Mouse (Mus musculus) CH12.LX (cell line): ENCODE data around the gene Dpf1. TPM values are rescaled to one million over a fixed set of nuclear protein-coding genes. Genes with fewer than 3 reads are reported as not detected.

Experiments used
- DNase-seq: peaks from one replicate; pipeline ENCODE4 v3.0.0-alpha.2; 2013; ENCODE audit errors: extremely low read depth
- H3K27ac ChIP-seq: 2 replicates; pipeline ENCODE4 v1.5.1; 2012; ENCODE audit warnings: low read depth, mild to moderate bottlenecking, control low read depth, moderate library complexity; ENCODE audit not compliant: insufficient read depth
- H3K27me3 ChIP-seq: replicated peaks from 2 replicates; pipeline ENCODE3; 2012; ENCODE audit warnings: inconsistent platforms
- H3K36me3 ChIP-seq, 2 experiments: replicated peaks in 1 of 2; 2 replicates each; pipeline versions ENCODE3 to v1.6.1; 2012; ENCODE audit warnings: inconsistent platforms in 1 of 2, low read length in 1 of 2, mild to moderate bottlenecking in 1 of 2, mixed read lengths in 1 of 2, moderate library complexity in 1 of 2; ENCODE audit not compliant: control insufficient read depth in 1 of 2, insufficient read depth in 1 of 2
- H3K4me1 ChIP-seq, 2 experiments: 2 replicates each; pipeline ENCODE4 v1.6.1; 2012; ENCODE audit warnings: inconsistent platforms in 1 of 2, moderate library complexity in 1 of 2; ENCODE audit not compliant: insufficient read depth in 2 of 2, control insufficient read depth in 1 of 2
- H3K4me2 ChIP-seq: 2 replicates; pipeline ENCODE4 v1.6.1; 2012; ENCODE audit warnings: low read depth, mild to moderate bottlenecking, control low read depth; ENCODE audit not compliant: poor library complexity, insufficient read depth, severe bottlenecking
- H3K4me3 ChIP-seq, 3 experiments: fragments of 150-350 bp in 1 of 3; sonication (generic) in 1 of 3; replicated peaks in 1 of 3; 2 replicates each; pipeline versions ENCODE3 to v1.5.1; 2011 to 2012; ENCODE audit warnings: low read depth in 2 of 3, low read length in 2 of 3, mild to moderate bottlenecking in 2 of 3, moderate library complexity in 2 of 3, control low read depth in 1 of 3, improper control_type of control experiment in 1 of 3, inconsistent platforms in 1 of 3, mixed read lengths in 1 of 3; ENCODE audit not compliant: poor library complexity in 1 of 3
- H3K79me2 ChIP-seq: replicated peaks from 2 replicates; pipeline ENCODE4 v1.6.1; 2012; ENCODE audit warnings: mild to moderate bottlenecking, moderate library complexity; ENCODE audit not compliant: control insufficient read depth, poor library complexity, insufficient read depth, severe bottlenecking; ENCODE audit errors: extremely low read depth
- H3K9ac ChIP-seq: 2 replicates; pipeline ENCODE4 v1.6.1; 2012; ENCODE audit warnings: low read depth, mild to moderate bottlenecking, control low read depth, moderate library complexity; ENCODE audit not compliant: insufficient read depth
- H3K9me3 ChIP-seq: replicated peaks from 2 replicates; pipeline ENCODE3; 2012; ENCODE audit warnings: low read length, inconsistent platforms, mixed read lengths
- CHD1 ChIP-seq: IDR thresholded peaks from 2 replicates; pipeline ENCODE4 v1.6.1; 2012; ENCODE audit warnings: low read depth, low read length, improper control_type of control experiment, inconsistent platforms
- E2F4 ChIP-seq: IDR thresholded peaks from 2 replicates; pipeline ENCODE4 v1.6.1; 2011; ENCODE audit warnings: low read depth, low read length, improper control_type of control experiment; ENCODE audit not compliant: insufficient replicate concordance
- HCFC1 ChIP-seq: IDR thresholded peaks from 2 replicates; pipeline ENCODE4 v1.6.1; 2012; ENCODE audit warnings: low read depth, mild to moderate bottlenecking, inconsistent platforms, low read length, improper control_type of control experiment
- JUN ChIP-seq: IDR thresholded peaks from 2 replicates; pipeline ENCODE4 v1.6.1; 2011; ENCODE audit warnings: low read depth, mild to moderate bottlenecking, low read length, improper control_type of control experiment, moderate library complexity; ENCODE audit not compliant: insufficient read depth
- JUND ChIP-seq: conservative IDR thresholded peaks from 2 replicates; pipeline ENCODE4 v1.6.1; 2011; ENCODE audit warnings: low read depth, low read length, improper control_type of control experiment
- KAT2A ChIP-seq: IDR thresholded peaks from 2 replicates; pipeline ENCODE4 v1.6.1; 2012; ENCODE audit warnings: low read length, improper control_type of control experiment, inconsistent platforms; ENCODE audit not compliant: insufficient replicate concordance
- MAFK ChIP-seq: IDR thresholded peaks from 2 replicates; pipeline ENCODE4 v1.6.1; 2011; ENCODE audit warnings: low read length, improper control_type of control experiment; ENCODE audit not compliant: insufficient replicate concordance
- MAZ ChIP-seq: IDR thresholded peaks from 2 replicates; pipeline ENCODE4 v1.6.1; 2012; ENCODE audit warnings: low read depth, mild to moderate bottlenecking, inconsistent platforms, low read length, improper control_type of control experiment, moderate library complexity
- NELFE ChIP-seq: IDR thresholded peaks from 2 replicates; pipeline ENCODE4 v1.6.1; 2011; ENCODE audit warnings: low read depth, low read length, improper control_type of control experiment
- NRF1 ChIP-seq: IDR thresholded peaks from 2 replicates; pipeline ENCODE4 v1.6.1; 2014; ENCODE audit warnings: low read depth, mild to moderate bottlenecking, inconsistent platforms, low read length, improper control_type of control experiment, moderate library complexity
- RCOR1 ChIP-seq: conservative IDR thresholded peaks from 2 replicates; pipeline ENCODE4 v1.6.1; 2012; ENCODE audit warnings: low read depth, mild to moderate bottlenecking, inconsistent platforms, low read length, improper control_type of control experiment
- TBP ChIP-seq: conservative IDR thresholded peaks from 2 replicates; pipeline ENCODE4 v1.6.1; 2011; ENCODE audit warnings: low read depth, low read length, improper control_type of control experiment
- USF1 ChIP-seq: IDR thresholded peaks from 2 replicates; pipeline ENCODE4 v1.6.1; 2014; ENCODE audit warnings: low read depth, mild to moderate bottlenecking, inconsistent platforms, low read length, improper control_type of control experiment
- ZMIZ1 ChIP-seq: IDR thresholded peaks from 2 replicates; pipeline ENCODE4 v1.6.1; 2012; ENCODE audit warnings: low read depth, mild to moderate bottlenecking, inconsistent platforms, low read length, improper control_type of control experiment
- dilution Hi-C: fragments of 300-500 bp; cut with MboI; formaldehyde crosslinking; loops from 2 replicates; pipeline ENCODE4 v1.14.3; 2020; ENCODE audit warnings: low sequenced_read_pairs; ENCODE audit not compliant: extremely low pct_unique_long_range_greater_than_20kb, extremely low pct_ligation_motif_present
- in situ Hi-C: fragments of 300-500 bp; cut with MboI; formaldehyde crosslinking; loops from 3 replicates; pipeline ENCODE4 v1.14.3; 2019; ENCODE audit warnings: low sequenced_read_pairs, low pct_ligation_motif_present, low pct_unique_long_range_greater_than_20kb, mixed read lengths
- polyA plus RNA-seq: library from polyadenylated mRNA; unstranded; fragments of >175 nt; gene quantifications from 2 replicates; pipeline ENCODE4 v1.2.1, GENCODE M21; 2012; ENCODE audit warnings: low read depth; ENCODE audit not compliant: insufficient read length
- total RNA-seq, 2 experiments: library from RNA; depleted of rRNA; stranded (reverse); fragments of 300-350 nt in 1 of 2; fragments of >200 nt in 1 of 2; gene quantifications; 2 replicates each; pipeline ENCODE4 v1.2.3; 2012 to 2014

Dpf1 gene
- total and polyA plus RNA-seq, 3 experiments, result 0.38 to 3.0 (median 0.97) TPM

DNA sequence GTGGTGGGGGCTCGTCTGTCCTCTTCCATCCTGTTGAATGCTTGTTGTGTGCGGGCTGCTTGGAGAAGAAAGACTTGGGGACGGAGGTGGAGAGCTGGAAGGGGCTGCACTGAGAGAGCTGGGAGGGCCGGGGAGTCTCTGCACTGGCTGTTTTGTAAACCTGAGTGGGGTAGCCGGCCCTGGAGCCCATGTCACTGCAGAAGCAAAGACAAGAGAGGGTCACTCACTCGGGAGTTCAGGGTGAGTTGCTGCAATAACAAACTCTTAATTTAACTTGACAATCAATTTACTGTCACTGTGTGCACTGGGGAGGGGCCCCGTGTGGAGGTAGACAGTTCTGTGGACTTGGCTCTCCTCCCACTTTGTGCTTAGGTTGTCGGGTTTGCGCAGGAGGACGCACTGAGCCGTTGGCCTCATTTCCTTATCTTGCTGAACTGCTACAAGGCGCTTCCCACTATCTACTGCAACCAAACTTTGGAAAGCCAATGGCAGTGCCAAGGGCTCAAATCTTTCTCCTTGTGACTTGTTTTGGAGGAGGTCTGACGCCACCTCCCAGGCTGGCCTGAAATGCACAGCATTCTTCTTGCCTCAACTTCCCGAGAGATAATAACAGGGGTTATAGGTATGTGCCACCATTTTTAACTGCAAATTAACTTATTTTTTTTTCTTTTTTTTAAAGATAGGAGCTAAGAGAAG is 35.4 kb downstream of the Dpf1 start:
- dilution Hi-C loops, result no loop called here
- Histone ChIP-seq H3K9me3 (no peaks in the 10 kb centered on the region), H3K36me3 (peaks cover 0 to 26% of the 10 kb centered on the region in 2 experiments), H3K79me2 (no peaks in the 10 kb centered on the region), H3K4me3 (no peak overlapping the region), H3K9ac (no peak overlapping the region), H3K27me3 (no peaks in the 10 kb centered on the region), H3K27ac (no peak overlapping the region), H3K4me2 (no peak overlapping the region), H3K4me1 (peaks cover 0 to 15% of the 10 kb centered on the region in 2 experiments; a peak in 1 of 4 replicates)
- no peak for DNase-seq
- no peak for TF ChIP-seq NRF1
- no peak for TF ChIP-seq TBP
- no peak for TF ChIP-seq E2F4
- no peak for TF ChIP-seq JUN
- in situ Hi-C loops, result no loop called here

GRCm38 (mm10) chr7:29340247-29340646 is 36.5 kb downstream of the Dpf1 start:
- TF ChIP-seq KAT2A, result no peak
- TF ChIP-seq MAFK, result no peak
- no peak for TF ChIP-seq MAZ
- no peak for TF ChIP-seq ZMIZ1
- TF ChIP-seq TBP, result no peak
- TF ChIP-seq JUN, result no peak
- no peak for TF ChIP-seq NRF1
- DNase-seq, result no peak
- dilution Hi-C loops (no loop called here), in situ Hi-C loops (no loop called here)
- Histone ChIP-seq H3K4me3 (no peak overlapping the region), H3K4me1 (peaks cover 0 to 13% of the 10 kb centered on the region in 2 experiments; a peak in 1 of 4 replicates), H3K4me2 (no peak overlapping the region), H3K9ac (no peak overlapping the region), H3K36me3 (peaks cover 0 to 27% of the 10 kb centered on the region in 2 experiments), H3K79me2 (no peaks in the 10 kb centered on the region), H3K27me3 (no peaks in the 10 kb centered on the region), H3K27ac (no peak overlapping the region), H3K9me3 (no peaks in the 10 kb centered on the region)

- Histone ChIP-seq H3K79me2 (no peaks in the 10 kb centered on the region), H3K27ac (no peak overlapping the region), H3K4me2 (no peak overlapping the region), H3K4me3 (no peak overlapping the region), H3K9ac (no peak overlapping the region), H3K4me1 (peaks cover 0 to 17% of the 10 kb centered on the region in 2 experiments; a peak in 1 of 4 replicates), H3K9me3 (no peaks in the 10 kb centered on the region), H3K36me3 (peaks cover 0 to 23% of the 10 kb centered on the region in 2 experiments), H3K27me3 (no peaks in the 10 kb centered on the region)
- in situ Hi-C loops (no loop called here), dilution Hi-C loops (no loop called here)
- no peak for DNase-seq
- TF ChIP-seq RCOR1, result no peak
- no peak for TF ChIP-seq NELFE
- TF ChIP-seq USF1, result no peak
- TF ChIP-seq HCFC1, result no peak
- no peak for TF ChIP-seq TBP
- no peak for TF ChIP-seq JUN
- TF ChIP-seq CHD1, result no peak
- no peak for TF ChIP-seq E2F4
- TF ChIP-seq JUND, result no peak
- no peak for TF ChIP-seq KAT2A
These were observed 37.1 kb downstream of the Dpf1 start for GRCm38 (mm10) chr7:29340838-29341237.
